Mouse (Mus musculus): Measurements from ENCODE around the gene BC100530. TPM values are rescaled to one million over a fixed set of nuclear protein-coding genes. Genes with fewer than 3 reads are reported as not detected.
"Not testable (repeated sequence)": the region's sequence is repeated elsewhere in the genome, so short reads cannot be mapped to it uniquely, and the experiment has no call there.

Gene BC100530
- not detected in 2 replicates for polyA plus RNA-seq (2014; fragmentation: Nextera tagmentation; extraction: Ambion mirVana)

- not testable (repeated sequence) for H3K4me1 ChIP-seq (ENCODE audit: control insufficient read depth, insufficient read depth, low read length); H3K9ac ChIP-seq (ENCODE audit: low read depth, low read length); H3K27me3 ChIP-seq (ENCODE audit: control insufficient read depth, insufficient read depth, low read length); H3K4me2 ChIP-seq (replicated peaks; ENCODE audit: low read depth, low read length); H3K27ac ChIP-seq (ENCODE audit: low read depth, low read length); H3K9me3 ChIP-seq (ENCODE audit: control insufficient read depth, low read length); H3K4me3 ChIP-seq (ENCODE audit: low read length); H3K36me3 ChIP-seq (ENCODE audit: control insufficient read depth, insufficient read depth, low read length); ATAC-seq (ENCODE audit: low FRiP score, low TSS enrichment)
- 73% methylated on average over 3 of the region's 3 CpGs for WGBS
Measured at GRCm38 (mm10) chr16:36367648-36368047, at the start of gene BC100530. TSS of gene BC100530 (minus strand) at chr16:36367748.

GRCm38 (mm10) chr16:36408357-36408756, 40.8 kb upstream of the BC100530 start, which contains the start of gene Stfa2:
TSS of gene Stfa2 (minus strand) at chr16:36408457.
- ATAC-seq (ENCODE audit: low FRiP score, low TSS enrichment), result no peak
- Histone ChIP-seq H3K4me3 (ENCODE audit: low read length) (no peak within 1 kb of the TSS), H3K9me3 (ENCODE audit: control insufficient read depth, low read length) (no peaks in the 10 kb centered on the region), H3K4me1 (ENCODE audit: control insufficient read depth, insufficient read depth, low read length) (no peaks in the 10 kb centered on the region), H3K36me3 (ENCODE audit: control insufficient read depth, insufficient read depth, low read length) (no peaks in the 10 kb centered on the region), H3K9ac (ENCODE audit: low read depth, low read length) (no peak within 1 kb of the TSS), H3K4me2 (replicated peaks; ENCODE audit: low read depth, low read length) (no peak within 1 kb of the TSS), H3K27ac (ENCODE audit: low read depth, low read length) (no peak within 1 kb of the TSS), H3K27me3 (ENCODE audit: control insufficient read depth, insufficient read depth, low read length) (no peaks in the 10 kb centered on the region)

- no peak for ATAC-seq (ENCODE audit: low FRiP score, low TSS enrichment)
- Histone ChIP-seq H3K9me3 (ENCODE audit: control insufficient read depth, low read length) (no peaks in the 10 kb centered on the region), H3K9ac (ENCODE audit: low read depth, low read length) (no peak overlapping the region), H3K4me3 (ENCODE audit: low read length) (no peak overlapping the region), H3K27me3 (ENCODE audit: control insufficient read depth, insufficient read depth, low read length) (no peaks in the 10 kb centered on the region), H3K4me1 (ENCODE audit: control insufficient read depth, insufficient read depth, low read length) (no peaks in the 10 kb centered on the region), H3K4me2 (replicated peaks; ENCODE audit: low read depth, low read length) (no peak overlapping the region), H3K36me3 (ENCODE audit: control insufficient read depth, insufficient read depth, low read length) (no peaks in the 10 kb centered on the region), H3K27ac (ENCODE audit: low read depth, low read length) (no peak overlapping the region)
- 18% methylated on average over 4 of the region's 4 CpGs for WGBS
Measured at GRCm38 (mm10) chr16:36389060-36389459, 21.5 kb upstream of the BC100530 start.

GRCm38 (mm10) chr16:36337171-36337570, 30.4 kb downstream of the BC100530 start:
- WGBS, result 62% methylated on average over 2 of the region's 2 CpGs
- no peak for ATAC-seq (ENCODE audit: low FRiP score, low TSS enrichment)

GRCm38 (mm10) chr16:36334232-36334631, 33.3 kb downstream of the BC100530 start, which contains the start of gene BC117090:
TSS of gene BC117090 (minus strand) at chr16:36334332.
- Histone ChIP-seq H3K4me3 (ENCODE audit: low read length) (no peak within 1 kb of the TSS), H3K27me3 (ENCODE audit: control insufficient read depth, insufficient read depth, low read length) (no peaks in the 10 kb centered on the region), H3K9ac (ENCODE audit: low read depth, low read length) (no peak within 1 kb of the TSS), H3K4me2 (replicated peaks; ENCODE audit: low read depth, low read length) (no peak within 1 kb of the TSS), H3K27ac (ENCODE audit: low read depth, low read length) (no peak within 1 kb of the TSS), H3K36me3 (ENCODE audit: control insufficient read depth, insufficient read depth, low read length) (no peaks in the 10 kb centered on the region), H3K4me1 (ENCODE audit: control insufficient read depth, insufficient read depth, low read length) (no peaks in the 10 kb centered on the region), H3K9me3 (ENCODE audit: control insufficient read depth, low read length) (no peaks in the 10 kb centered on the region)
- ATAC-seq (ENCODE audit: low FRiP score, low TSS enrichment), result no peak
- WGBS, result 78% methylated on average over 3 of the region's 3 CpGs

More at GRCm38 (mm10) chr16:36337171-36337570, 30.4 kb downstream of the BC100530 start:
- Histone ChIP-seq H3K4me2 (replicated peaks; ENCODE audit: low read depth, low read length) (no peak overlapping the region), H3K27ac (ENCODE audit: low read depth, low read length) (no peak overlapping the region), H3K4me3 (ENCODE audit: low read length) (no peak overlapping the region), H3K9me3 (ENCODE audit: control insufficient read depth, low read length) (no peaks in the 10 kb centered on the region), H3K4me1 (ENCODE audit: control insufficient read depth, insufficient read depth, low read length) (no peaks in the 10 kb centered on the region), H3K36me3 (ENCODE audit: control insufficient read depth, insufficient read depth, low read length) (no peaks in the 10 kb centered on the region), H3K27me3 (ENCODE audit: control insufficient read depth, insufficient read depth, low read length) (no peaks in the 10 kb centered on the region), H3K9ac (ENCODE audit: low read depth, low read length) (no peak overlapping the region)

- no peak overlapping the region for H3K9ac ChIP-seq (ENCODE audit: low read depth, low read length)
- no peak overlapping the region for H3K4me2 ChIP-seq (replicated peaks; ENCODE audit: low read depth, low read length)
- no peaks in the 10 kb centered on the region for H3K36me3 ChIP-seq (ENCODE audit: control insufficient read depth, insufficient read depth, low read length)
- H3K4me1 ChIP-seq (ENCODE audit: control insufficient read depth, insufficient read depth, low read length), result no peaks in the 10 kb centered on the region
- no peaks in the 10 kb centered on the region for H3K27me3 ChIP-seq (ENCODE audit: control insufficient read depth, insufficient read depth, low read length)
- H3K9me3 ChIP-seq (ENCODE audit: control insufficient read depth, low read length), result no peaks in the 10 kb centered on the region
- no peak overlapping the region for H3K27ac ChIP-seq (ENCODE audit: low read depth, low read length)
- no peak for ATAC-seq (ENCODE audit: low FRiP score, low TSS enrichment)
- H3K4me3 ChIP-seq (ENCODE audit: low read length), result no peak overlapping the region
Measured at GRCm38 (mm10) chr16:36319286-36319685, 48.3 kb downstream of the BC100530 start.

GRCm38 (mm10) chr16:36316111-36316510, 51.4 kb downstream of the BC100530 start:
- H3K4me3 ChIP-seq (ENCODE audit: low read length); H3K4me2 ChIP-seq (replicated peaks; ENCODE audit: low read depth, low read length); H3K9me3 ChIP-seq (ENCODE audit: control insufficient read depth, low read length); H3K27me3 ChIP-seq (ENCODE audit: control insufficient read depth, insufficient read depth, low read length); H3K4me1 ChIP-seq (ENCODE audit: control insufficient read depth, insufficient read depth, low read length); ATAC-seq (ENCODE audit: low FRiP score, low TSS enrichment); H3K27ac ChIP-seq (ENCODE audit: low read depth, low read length); H3K9ac ChIP-seq (ENCODE audit: low read depth, low read length); H3K36me3 ChIP-seq (ENCODE audit: control insufficient read depth, insufficient read depth, low read length): not testable (repeated sequence)
- 80% methylated on average over 6 of the region's 6 CpGs for whole genome bisulfite sequencing

Other genes starting within 250 kb of the BC100530 start
- 0.13 TPM in 1 of 2 replicates, not detected in the other for gene Csta1, start 236.5 kb downstream of the BC100530 start, polyA plus RNA-seq (2014; fragmentation: Nextera tagmentation; extraction: Ambion mirVana)
- gene Stfa2l1, start 210.9 kb downstream of the BC100530 start, polyA plus RNA-seq (2014; fragmentation: Nextera tagmentation; extraction: Ambion mirVana), result not detected in 2 replicates
- gene Gm5483, start 183.5 kb downstream of the BC100530 start, polyA plus RNA-seq (2014; fragmentation: Nextera tagmentation; extraction: Ambion mirVana), result not detected in 2 replicates
- gene Gm5416, start 157.3 kb downstream of the BC100530 start, polyA plus RNA-seq (2014; fragmentation: Nextera tagmentation; extraction: Ambion mirVana), result not detected in 2 replicates
- gene 2010005H15Rik, start 146.3 kb downstream of the BC100530 start, polyA plus RNA-seq (2014; fragmentation: Nextera tagmentation; extraction: Ambion mirVana), result not detected in 2 replicates
- 0.91 and 1.5 TPM in 2 replicates for gene Stfa1, start 90.8 kb downstream of the BC100530 start, polyA plus RNA-seq (2014; fragmentation: Nextera tagmentation; extraction: Ambion mirVana)
- not detected in 2 replicates for gene BC117090, start 33.4 kb downstream of the BC100530 start, polyA plus RNA-seq (2014; fragmentation: Nextera tagmentation; extraction: Ambion mirVana)
- not detected in 2 replicates for gene Stfa2, start 40.7 kb upstream of the BC100530 start, polyA plus RNA-seq (2014; fragmentation: Nextera tagmentation; extraction: Ambion mirVana)
- gene Stfa3, start 87.6 kb upstream of the BC100530 start, polyA plus RNA-seq (2014; fragmentation: Nextera tagmentation; extraction: Ambion mirVana), result not detected in 2 replicates
- 0.34 and 0.39 TPM in 2 replicates for gene Casr, start 194.4 kb upstream of the BC100530 start, polyA plus RNA-seq (2014; fragmentation: Nextera tagmentation; extraction: Ambion mirVana)